Mouse (Mus musculus) liver, embryonic 11.5 days (tissue): ENCODE measurements at regions not wholly inside any gene's neighbourhood (a gene's known extent, or its start where the extent isn't known, plus 50 kb on each side); places are given as distances from the start of the nearest gene placed in this dataset.

ENCODE experiments used
- ATAC-seq: fragments of 200-750 bp; cut with Nextera tagmentation; replicated peaks from 2 replicates; pipeline ENCODE4 v1.8.0; 2017; ENCODE audit warnings: moderate number of reproducible peaks, mild to moderate bottlenecking, moderate TSS enrichment, moderate library complexity; ENCODE audit not compliant: low FRiP score
- DNase-seq: peaks from one replicate; pipeline ENCODE4 v3.0.0-alpha.2; 2017; ENCODE audit warnings: low spot score
- H3K27ac ChIP-seq: fragments of 300-500 bp; sonication (generic); 2 replicates; pipeline ENCODE4 v1.5.1; 2014; ENCODE audit warnings: mild to moderate bottlenecking, low read depth, low read length, control low read depth
- H3K27me3 ChIP-seq: fragments of 300-500 bp; sonication (generic); replicated peaks from 2 replicates; pipeline ENCODE4 v1.6.1; 2014; ENCODE audit warnings: low read length, mixed read lengths; ENCODE audit not compliant: control insufficient read depth, insufficient read depth
- H3K36me3 ChIP-seq: fragments of 300-500 bp; sonication (generic); 2 replicates; pipeline ENCODE4 v1.6.1; 2014; ENCODE audit warnings: mild to moderate bottlenecking, low read length, moderate library complexity, mixed read lengths; ENCODE audit not compliant: control insufficient read depth, insufficient read depth
- H3K4me1 ChIP-seq: fragments of 300-500 bp; sonication (generic); replicated peaks from 2 replicates; pipeline ENCODE4 v1.6.1; 2014; ENCODE audit warnings: low read length, mixed read lengths; ENCODE audit not compliant: control insufficient read depth, insufficient read depth
- H3K4me2 ChIP-seq: fragments of 300-500 bp; sonication (generic); 2 replicates; pipeline ENCODE4 v1.6.1; 2014; ENCODE audit warnings: mild to moderate bottlenecking, control low read depth, moderate library complexity
- H3K4me3 ChIP-seq: fragments of 300-500 bp; sonication (generic); 2 replicates; pipeline ENCODE4 v1.5.1; 2014; ENCODE audit warnings: low read depth, low read length, control low read depth
- H3K9ac ChIP-seq: fragments of 300-500 bp; sonication (generic); 2 replicates; pipeline ENCODE4 v1.6.1; 2014; ENCODE audit warnings: low read depth, low read length, control low read depth
- H3K9me3 ChIP-seq: fragments of 300-500 bp; sonication (generic); 2 replicates; pipeline ENCODE4 v1.6.1; 2016; ENCODE audit warnings: low read length, inconsistent platforms, mixed read lengths; ENCODE audit not compliant: control insufficient read depth
- WGBS: fragments of 180-500 bp; shearing (Covaris S2); extraction: QIAGEN DNeasy Blood & Tissue Kit; methylation state at CpG from one replicate; pipeline ENCODE4 v1.1.7; 2014; 5-methylcytosine and 5-hydroxymethylcytosine counted together

DNA sequence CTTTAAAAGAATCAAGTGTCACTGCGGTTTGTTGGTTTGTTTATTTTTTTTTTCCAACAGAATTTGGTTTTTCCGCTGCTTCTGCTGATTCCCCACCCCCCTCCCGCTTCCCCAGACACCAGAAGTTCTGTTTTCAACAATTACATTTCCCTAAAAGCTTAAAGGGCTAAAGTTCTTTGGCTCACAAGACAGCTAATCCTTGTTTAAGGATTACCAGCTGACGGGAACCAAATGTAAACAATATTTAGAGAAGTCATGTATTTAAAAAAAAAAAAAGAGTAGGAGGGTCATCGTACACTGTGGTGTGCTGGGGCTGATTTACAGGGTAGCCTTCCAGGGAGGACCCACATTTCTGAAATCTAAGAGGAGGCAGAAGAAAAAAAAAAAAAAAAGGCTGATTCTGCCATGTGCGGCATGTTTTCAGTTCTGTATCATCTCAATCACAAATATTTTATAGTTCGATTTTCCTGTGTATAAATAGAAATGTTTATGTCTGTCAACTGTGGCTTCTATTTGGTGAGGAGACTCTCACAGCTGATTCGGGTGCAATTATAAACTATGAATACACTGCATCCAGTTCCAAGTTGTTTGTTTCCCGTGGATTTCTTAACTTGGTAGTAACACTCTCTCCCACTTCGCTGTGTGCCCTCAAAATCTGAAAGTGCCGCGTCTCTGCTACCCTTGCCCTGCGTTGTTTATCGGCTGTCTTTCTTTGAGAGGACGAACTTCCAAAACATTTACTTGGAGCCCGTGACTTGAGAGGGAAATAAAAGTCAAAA is 456.3 kb upstream of the Jarid2 start:
- H3K9ac ChIP-seq: no peak overlapping the region
- H3K9me3 ChIP-seq: no peaks in the 10 kb centered on the region
- H3K27ac ChIP-seq: no peak overlapping the region
- no peaks in the 10 kb centered on the region for H3K27me3 ChIP-seq
- 80% methylated on average over 16 of the region's 16 CpGs for WGBS
- no peak for DNase-seq
- no peaks in the 10 kb centered on the region for H3K4me1 ChIP-seq
- H3K4me3 ChIP-seq: no peak overlapping the region
- no peak for ATAC-seq
- H3K36me3 ChIP-seq: no peaks in the 10 kb centered on the region
- H3K4me2 ChIP-seq: no peak overlapping the region

DNA sequence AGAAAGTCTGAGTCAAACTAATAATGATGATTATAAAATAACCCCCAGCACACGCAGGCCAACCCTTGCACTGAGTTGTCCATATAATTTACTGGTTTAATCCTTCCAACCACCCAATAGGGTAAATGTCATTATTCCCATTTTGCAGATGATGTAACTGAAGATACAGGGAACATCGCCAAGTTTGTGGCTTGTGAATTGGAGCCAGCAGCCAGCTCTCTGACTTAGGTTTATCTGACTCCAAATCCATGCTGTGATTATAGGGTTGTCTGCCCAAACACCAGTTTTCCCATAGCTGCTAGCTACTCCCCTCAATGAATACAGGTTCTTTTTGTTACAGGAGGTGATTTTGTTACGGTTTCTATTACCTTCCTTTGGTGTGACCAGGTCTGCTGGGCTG is 451.3 kb upstream of the Jarid2 start:
- H3K27me3 ChIP-seq: no peaks in the 10 kb centered on the region
- H3K9me3 ChIP-seq: no peaks in the 10 kb centered on the region
- ATAC-seq (no peak), DNase-seq (no peak)
- H3K27ac ChIP-seq: no peak overlapping the region
- WGBS: 82% methylated on average over 3 of the region's 3 CpGs
- H3K4me1 ChIP-seq: no peaks in the 10 kb centered on the region
- H3K36me3 ChIP-seq: no peaks in the 10 kb centered on the region
- H3K4me2 ChIP-seq: no peak overlapping the region
- no peak overlapping the region for H3K9ac ChIP-seq
- no peak overlapping the region for H3K4me3 ChIP-seq

DNA sequence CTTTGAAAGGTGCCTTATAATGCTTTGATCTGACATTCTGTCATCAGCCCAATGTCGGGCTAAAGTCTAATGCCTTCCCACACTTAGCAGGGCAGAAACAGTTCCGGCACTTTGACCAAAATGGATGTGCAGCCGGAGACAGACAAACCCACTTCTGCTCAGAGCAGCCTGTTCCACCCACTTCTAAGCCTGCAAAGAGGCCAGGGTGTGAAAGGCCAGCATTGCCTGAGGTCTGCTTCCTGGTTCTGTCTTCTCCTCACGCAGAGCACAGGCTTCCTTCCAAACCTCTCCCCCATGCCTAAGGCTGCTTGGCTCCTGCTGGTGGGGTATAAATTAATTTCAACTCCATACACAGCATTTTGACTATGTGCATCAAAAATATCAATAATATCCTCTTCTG is 450.2 kb upstream of the Jarid2 start:
- ATAC-seq: no peak
- no peak overlapping the region for H3K9ac ChIP-seq
- H3K9me3 ChIP-seq: no peaks in the 10 kb centered on the region
- H3K27ac ChIP-seq: no peak overlapping the region
- no peaks in the 10 kb centered on the region for H3K4me1 ChIP-seq
- 47% methylated on average over 4 of the region's 4 CpGs for WGBS
- no peak for DNase-seq
- H3K36me3 ChIP-seq: no peaks in the 10 kb centered on the region
- H3K4me3 ChIP-seq: no peak overlapping the region
- H3K27me3 ChIP-seq: no peaks in the 10 kb centered on the region
- H3K4me2 ChIP-seq: no peak overlapping the region

DNA sequence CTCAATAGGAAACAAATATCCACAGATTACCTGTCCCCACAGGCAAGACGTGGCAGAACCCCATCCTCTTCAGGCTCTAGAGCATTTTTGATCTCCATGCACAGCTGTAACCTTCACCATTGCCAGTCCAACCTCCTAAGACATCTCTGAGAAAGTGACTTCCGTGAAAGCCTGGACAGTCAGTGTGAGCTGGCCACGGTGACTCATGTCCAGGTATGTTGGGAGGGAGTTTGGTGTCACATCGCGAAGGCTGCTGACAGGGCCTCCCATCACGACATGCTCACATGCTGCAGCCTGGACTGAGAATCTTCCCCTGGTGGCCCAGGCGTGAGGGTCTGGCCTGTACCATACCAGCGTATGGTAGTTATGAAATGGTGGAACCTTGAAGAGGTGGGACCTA is 449.0 kb upstream of the Jarid2 start:
- Histone ChIP-seq H3K27me3 (no peaks in the 10 kb centered on the region), H3K4me3 (no peak overlapping the region), H3K36me3 (no peaks in the 10 kb centered on the region), H3K4me1 (no peaks in the 10 kb centered on the region), H3K4me2 (no peak overlapping the region), H3K9ac (no peak overlapping the region), H3K27ac (no peak overlapping the region), H3K9me3 (no peaks in the 10 kb centered on the region)
- whole genome bisulfite sequencing: 90% methylated on average over 8 of the region's 8 CpGs
- DNase-seq: no peak
- ATAC-seq: no peak

DNA sequence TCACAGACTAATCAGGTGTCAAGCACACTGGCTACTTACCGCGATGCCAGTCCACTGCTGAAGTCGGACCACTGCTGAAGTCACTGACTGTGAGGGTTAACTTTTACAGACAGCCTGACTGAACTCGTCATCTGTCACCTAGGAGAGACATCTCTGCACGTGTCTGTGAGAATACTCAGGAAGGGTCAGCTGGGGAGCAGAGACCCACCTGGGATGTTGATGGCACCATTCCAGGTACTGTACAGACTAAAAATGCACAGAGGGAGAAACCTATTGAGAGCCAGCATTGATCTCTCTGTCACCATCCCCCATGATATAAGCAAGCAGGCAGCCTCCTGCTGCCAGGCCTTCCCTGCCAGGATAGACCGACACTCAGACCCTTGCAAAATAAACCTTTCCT is 447.5 kb upstream of the Jarid2 start:
- H3K27me3 ChIP-seq: no peaks in the 10 kb centered on the region
- no peak overlapping the region for H3K4me3 ChIP-seq
- H3K36me3 ChIP-seq: no peaks in the 10 kb centered on the region
- no peak overlapping the region for H3K9ac ChIP-seq
- no peaks in the 10 kb centered on the region for H3K9me3 ChIP-seq
- WGBS: 71% methylated on average over 6 of the region's 6 CpGs
- H3K4me2 ChIP-seq: no peak overlapping the region
- no peak overlapping the region for H3K27ac ChIP-seq
- no peak for ATAC-seq
- no peaks in the 10 kb centered on the region for H3K4me1 ChIP-seq
- DNase-seq: peak; percentile 19

DNA sequence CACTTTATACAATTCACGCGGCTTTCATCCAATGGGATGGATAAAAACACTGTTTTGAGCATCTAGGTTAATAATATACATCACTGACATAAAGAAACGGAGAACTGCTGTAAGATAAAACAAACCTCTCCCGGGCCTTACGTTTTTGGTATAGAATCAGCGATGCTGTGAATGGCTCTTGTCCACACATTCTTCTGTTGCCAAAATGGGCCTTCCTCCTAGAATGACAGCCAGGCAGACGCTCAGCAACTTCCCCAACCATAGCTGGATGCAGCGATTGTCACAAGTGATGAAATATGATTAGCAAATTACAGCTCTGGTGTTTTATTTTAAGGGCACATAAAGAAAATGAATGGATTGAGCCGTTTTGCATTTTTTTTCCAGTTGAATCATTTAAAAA is 447.0 kb upstream of the Jarid2 start:
- Histone ChIP-seq H3K27ac (no peak overlapping the region), H3K27me3 (no peaks in the 10 kb centered on the region), H3K9me3 (no peaks in the 10 kb centered on the region), H3K4me2 (no peak overlapping the region), H3K36me3 (no peaks in the 10 kb centered on the region), H3K9ac (no peak overlapping the region), H3K4me1 (no peaks in the 10 kb centered on the region), H3K4me3 (no peak overlapping the region)
- peak; percentile 20 for DNase-seq
- ATAC-seq: no peak
- WGBS: 80% methylated on average over 9 of the region's 9 CpGs

DNA sequence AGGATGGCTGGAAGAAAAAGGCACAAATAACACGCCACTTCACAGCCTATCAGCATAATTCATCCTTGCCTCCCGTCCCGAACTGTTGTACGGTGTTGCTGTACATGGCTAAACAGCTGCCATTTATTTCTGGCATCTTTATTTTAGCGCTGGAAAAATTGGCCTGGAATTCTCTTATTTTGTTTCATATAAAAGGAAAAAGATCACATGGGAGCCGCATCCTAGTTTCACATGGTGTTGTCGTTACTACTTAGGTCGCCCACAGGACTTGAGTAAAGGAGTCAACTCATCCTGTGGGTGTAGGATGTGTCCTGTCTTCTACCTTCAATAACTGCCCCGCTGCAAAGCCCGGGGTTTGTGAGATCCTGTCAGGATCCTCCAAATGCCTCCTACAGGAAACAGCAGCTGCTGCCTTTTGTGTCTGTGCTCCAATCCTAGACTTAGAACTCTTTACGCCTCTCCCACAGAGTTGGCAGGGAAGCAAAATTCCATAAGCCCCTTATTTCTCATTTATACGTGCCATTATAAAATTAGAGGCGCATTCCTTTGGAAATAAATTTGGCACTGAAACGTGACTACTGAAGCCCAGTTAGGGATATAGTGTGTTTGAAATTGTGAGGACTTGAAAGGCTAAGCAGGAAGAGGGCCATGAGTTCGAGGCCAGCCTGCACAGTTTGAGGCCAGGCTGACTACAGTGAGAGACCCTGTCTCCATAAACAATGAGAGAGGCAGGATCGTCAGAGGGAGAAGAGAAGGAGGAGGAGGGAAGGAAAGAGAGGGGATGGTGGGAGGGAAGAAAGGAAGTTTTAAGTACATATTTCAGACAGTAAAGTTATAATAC is 446.3 kb upstream of the Jarid2 start:
- DNase-seq (peak; percentile 19), ATAC-seq (no peak)
- H3K9me3 ChIP-seq: no peaks in the 10 kb centered on the region
- no peak overlapping the region for H3K9ac ChIP-seq
- no peaks in the 10 kb centered on the region for H3K27me3 ChIP-seq
- H3K4me3 ChIP-seq: no peak overlapping the region
- H3K4me1 ChIP-seq: no peaks in the 10 kb centered on the region
- 83% methylated on average over 16 of the region's 16 CpGs for WGBS
- H3K4me2 ChIP-seq: no peak overlapping the region
- no peaks in the 10 kb centered on the region for H3K36me3 ChIP-seq
- H3K27ac ChIP-seq: no peak overlapping the region

DNA sequence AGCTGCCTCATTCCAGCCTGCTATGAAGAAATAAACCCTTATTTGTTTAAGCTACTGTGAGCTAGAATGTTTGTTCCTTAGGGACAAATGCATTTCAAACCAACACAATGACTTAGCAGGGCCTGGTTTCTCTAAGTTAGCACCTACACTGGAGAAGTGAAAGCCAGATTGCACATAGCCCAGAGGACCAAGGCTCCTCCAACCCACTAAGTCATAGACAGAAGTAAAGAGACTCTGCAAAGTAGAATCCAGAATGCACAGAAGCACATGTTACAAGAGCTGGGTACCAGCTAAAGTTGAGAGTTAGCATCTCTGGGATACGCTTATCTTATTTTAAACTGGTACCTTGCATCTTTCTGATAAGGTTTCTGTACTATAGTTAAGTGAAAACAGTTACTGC is 443.4 kb upstream of the Jarid2 start:
- no peaks in the 10 kb centered on the region for H3K36me3 ChIP-seq
- whole genome bisulfite sequencing: 89% methylated on average over 1 of the region's 1 CpGs

DNA sequence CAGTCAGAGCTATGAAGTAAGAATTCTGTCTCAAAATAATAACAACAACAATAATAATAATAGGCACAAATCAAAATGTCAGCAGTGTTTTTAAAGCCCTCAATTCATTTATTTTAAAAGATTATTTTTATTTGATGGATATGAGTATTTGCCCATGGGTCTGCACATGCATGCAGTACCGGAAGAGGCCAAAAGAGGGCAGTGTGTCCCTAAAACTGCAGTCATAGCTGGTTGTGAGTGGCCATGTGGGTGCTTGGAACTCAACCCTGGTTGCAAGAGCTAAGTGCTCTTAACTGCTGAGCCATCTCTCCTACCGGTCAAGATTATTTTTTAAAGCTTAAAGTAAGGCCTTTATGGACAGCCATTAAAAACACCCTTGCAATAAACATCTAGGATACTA is 439.1 kb upstream of the Jarid2 start:
- peaks cover 7% of the 10 kb centered on the region for H3K9me3 ChIP-seq
- H3K4me2 ChIP-seq: no peak overlapping the region
- H3K27me3 ChIP-seq: no peaks in the 10 kb centered on the region
- H3K9ac ChIP-seq: no peak overlapping the region
- no peaks in the 10 kb centered on the region for H3K36me3 ChIP-seq
- no peak overlapping the region for H3K4me3 ChIP-seq
- ATAC-seq (no peak), DNase-seq (no peak)
- WGBS: 93% methylated on average over 2 of the region's 2 CpGs
- H3K4me1 ChIP-seq: no peaks in the 10 kb centered on the region
- H3K27ac ChIP-seq: no peak overlapping the region

More for the DNA sequence above, 443.4 kb upstream of the Jarid2 start:
- Histone ChIP-seq H3K27ac (no peak overlapping the region), H3K4me2 (no peak overlapping the region), H3K4me1 (no peaks in the 10 kb centered on the region), H3K9ac (no peak overlapping the region), H3K4me3 (no peak overlapping the region), H3K9me3 (peaks cover 7% of the 10 kb centered on the region), H3K27me3 (no peaks in the 10 kb centered on the region)
- ATAC-seq (no peak), DNase-seq (no peak)
